Mouse (Mus musculus) left cerebral cortex, adult 9 months (tissue): ENCODE results near the gene Tcf21.

Experiments
- DNase-seq, 2 experiments: peaks; one replicate each; pipeline ENCODE4 v3.0.0; 2022; ENCODE audit warnings: low spot score in 2 of 2

The Tcf21 gene

GRCm38 (mm10) chr10:22819871-22820590, at the start of gene Tcf21:
Tcf21 (minus strand) TSS chr10:22820174.
- no peak for DNase-seq

GRCm38 (mm10) chr10:22868386-22868918, 48.5 kb upstream of the Tcf21 start:
- no peak for DNase-seq

- DNase-seq, result no peak
These were observed 47.2 kb upstream of the Tcf21 start for GRCm38 (mm10) chr10:22867210-22867609.

DNA sequence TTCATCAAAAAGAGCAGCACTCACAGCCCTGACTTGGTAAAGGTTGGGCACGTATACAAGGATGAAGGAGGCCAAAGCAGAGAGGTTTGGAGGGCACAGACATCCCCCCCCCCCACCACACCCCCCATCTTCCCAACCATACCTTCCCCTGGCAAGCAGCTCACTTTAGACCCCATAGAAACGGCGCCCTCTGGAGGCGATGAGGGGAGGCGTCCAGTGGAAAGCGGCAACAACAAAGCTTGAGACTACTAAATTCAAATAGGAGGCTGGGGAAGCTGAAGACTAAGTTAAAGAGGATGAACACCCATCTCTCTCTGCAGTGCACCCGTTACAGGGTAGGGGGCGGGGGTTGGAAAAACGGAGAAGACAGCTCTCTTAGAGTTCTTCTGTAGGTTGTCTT, 38.1 kb upstream of the Tcf21 start:
- DNase-seq, result no peak

DNA sequence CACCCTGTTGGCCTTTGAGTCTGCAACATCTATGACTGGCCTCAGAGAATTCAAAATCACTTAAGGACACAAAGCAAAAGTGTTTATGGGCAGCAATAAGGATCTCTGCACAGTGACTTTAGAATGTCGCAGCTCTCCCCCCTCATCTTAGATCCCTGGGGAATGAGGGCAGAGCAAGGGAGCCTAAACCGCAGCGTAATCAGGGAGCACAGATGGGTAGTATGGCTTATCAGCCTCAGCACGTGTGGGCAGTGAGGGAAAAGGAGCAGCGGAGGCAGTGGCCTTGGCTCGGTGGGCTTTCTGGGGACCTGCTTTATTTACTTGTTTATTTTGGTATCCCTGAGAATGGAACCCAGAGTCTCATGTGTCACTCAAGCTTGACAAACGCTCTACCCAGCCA, 34.4 kb upstream of the Tcf21 start:
- DNase-seq, result no peak

- no peak for DNase-seq
These were observed 25.4 kb upstream of the Tcf21 start for GRCm38 (mm10) chr10:22845351-22845750.

DNA sequence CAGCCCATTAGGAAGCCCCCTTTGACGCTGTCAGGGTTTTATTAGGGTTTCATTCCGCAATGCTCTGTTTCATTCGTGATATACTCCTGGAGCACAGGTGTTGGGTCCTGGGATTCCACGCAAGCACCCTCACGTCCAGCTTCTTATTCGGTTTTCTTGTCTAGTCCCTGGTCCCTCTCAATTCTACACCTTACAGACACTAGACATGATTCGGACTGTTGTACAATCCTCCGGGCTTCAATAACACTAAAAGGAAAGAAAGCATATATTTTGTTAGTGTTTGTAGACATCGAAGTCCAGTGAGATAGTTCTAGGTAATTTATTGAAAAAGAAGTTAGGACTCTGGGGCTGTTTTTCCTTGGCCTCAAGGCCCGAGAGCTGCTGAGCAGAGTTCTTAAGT, 24.8 kb upstream of the Tcf21 start:
- DNase-seq, result no peak

DNA sequence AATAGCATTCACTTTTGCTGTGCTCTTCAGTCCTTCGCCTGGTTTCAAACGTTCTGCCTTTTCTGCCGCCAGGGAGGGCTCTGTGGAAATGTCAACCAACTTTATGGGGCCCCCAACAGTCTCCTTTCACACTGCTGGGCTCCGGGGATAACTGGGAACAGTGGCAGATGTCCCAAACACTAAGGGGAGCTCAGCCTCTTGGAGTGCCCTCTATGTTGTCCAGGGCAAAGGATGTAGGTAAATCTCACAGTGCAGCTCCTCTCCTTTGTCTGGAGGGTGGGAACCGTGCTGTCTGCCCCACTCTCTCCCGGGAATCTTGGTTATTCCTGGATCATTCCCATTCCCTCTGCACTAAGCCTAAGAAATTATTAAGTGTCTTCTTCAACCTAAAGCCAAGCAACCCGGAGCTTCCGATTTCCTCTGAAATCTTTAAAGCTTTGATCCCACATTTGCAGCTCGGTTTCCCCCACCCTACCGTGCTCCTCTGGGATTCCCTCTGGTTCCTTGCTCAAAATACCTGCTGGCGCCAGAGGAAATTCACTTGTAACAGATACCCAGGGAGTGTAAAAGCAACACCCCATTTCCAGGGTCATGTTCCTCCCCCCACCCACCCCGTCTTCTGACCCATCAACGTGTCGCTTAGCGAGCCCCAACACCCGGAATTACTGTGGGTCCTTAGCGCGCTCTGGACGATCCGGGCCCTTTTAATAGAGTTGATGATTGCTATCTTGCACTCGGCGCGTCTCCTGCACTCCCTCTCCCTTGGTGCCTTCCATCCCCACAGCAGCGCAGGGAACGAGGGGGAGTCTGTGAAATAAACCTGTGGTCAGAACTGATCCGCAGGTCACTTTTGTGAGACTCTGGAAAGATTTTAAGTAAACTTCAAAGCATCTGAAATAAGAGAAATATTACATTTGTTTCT, 23.7 kb upstream of the Tcf21 start:
- no peak for DNase-seq

GRCm38 (mm10) chr10:22842781-22843439, 22.9 kb upstream of the Tcf21 start:
- no peak for DNase-seq

GRCm38 (mm10) chr10:22842113-22842512, 22.1 kb upstream of the Tcf21 start:
- no peak for DNase-seq

DNA sequence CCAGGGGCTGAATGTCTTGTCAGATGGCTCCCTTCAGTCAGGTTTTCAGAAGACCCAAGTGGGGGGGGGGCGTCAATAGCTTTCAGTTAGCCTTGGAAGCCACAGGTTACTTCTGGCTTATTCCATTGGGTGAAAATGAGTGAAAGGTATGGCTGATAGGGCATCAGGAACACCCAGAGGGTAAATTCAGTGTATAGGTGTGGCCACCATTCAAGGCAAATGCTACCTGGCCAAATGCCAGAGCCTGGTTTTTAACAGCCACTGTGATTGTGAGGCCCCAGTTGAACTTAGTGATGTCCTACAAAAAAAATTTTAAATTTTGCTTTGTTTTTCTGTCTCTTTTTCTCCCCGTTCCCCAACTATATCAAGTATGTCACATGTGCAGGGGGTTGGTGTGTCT, 6.3 kb upstream of the Tcf21 start:
- no peak for DNase-seq

- no peak for DNase-seq
These were observed 2.9 kb upstream of the Tcf21 start for GRCm38 (mm10) chr10:22822896-22823295.

DNA sequence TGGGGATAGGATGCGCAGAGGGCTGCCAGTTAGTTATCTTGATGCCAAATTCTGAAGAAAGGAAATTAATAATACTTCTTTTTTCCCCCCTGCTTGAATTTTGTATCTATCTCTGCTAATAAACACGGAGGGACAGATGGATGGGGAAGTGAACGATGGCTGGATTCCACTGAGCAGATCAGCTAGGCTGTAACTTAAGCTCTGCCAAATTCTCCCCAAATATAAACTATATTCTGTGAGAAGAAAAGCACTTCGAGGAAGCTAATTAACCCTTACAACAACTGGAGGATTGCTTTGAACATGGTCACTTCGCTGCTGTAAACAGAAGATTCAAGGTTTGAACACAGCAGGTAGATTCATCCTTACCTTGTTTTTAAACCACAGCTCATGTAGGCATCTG, 2.5 kb upstream of the Tcf21 start:
- no peak for DNase-seq

GRCm38 (mm10) chr10:22821709-22822108, 1.7 kb upstream of the Tcf21 start:
- DNase-seq, result no peak

- DNase-seq, result no peak
These were observed 1.3 kb upstream of the Tcf21 start for GRCm38 (mm10) chr10:22821267-22821666.

DNA sequence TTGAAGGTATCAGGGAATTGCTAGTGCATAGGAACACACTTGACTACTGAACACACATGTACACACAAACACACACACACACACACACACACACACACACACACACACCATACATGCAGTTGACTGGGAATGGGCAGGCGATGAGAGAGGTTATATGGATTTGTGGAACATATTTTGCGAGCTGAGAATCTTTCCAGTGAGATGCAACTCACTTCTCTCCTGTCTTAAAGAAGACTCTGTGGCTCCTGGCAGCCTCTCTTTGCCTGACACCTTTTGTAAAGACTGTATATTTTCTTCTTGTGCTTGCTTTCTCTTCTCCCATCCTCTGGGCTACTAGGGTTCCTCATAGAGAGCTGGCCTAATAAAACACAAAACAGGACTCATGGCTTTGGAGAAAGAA, 867 bp upstream of the Tcf21 start:
- DNase-seq, result no peak

DNA sequence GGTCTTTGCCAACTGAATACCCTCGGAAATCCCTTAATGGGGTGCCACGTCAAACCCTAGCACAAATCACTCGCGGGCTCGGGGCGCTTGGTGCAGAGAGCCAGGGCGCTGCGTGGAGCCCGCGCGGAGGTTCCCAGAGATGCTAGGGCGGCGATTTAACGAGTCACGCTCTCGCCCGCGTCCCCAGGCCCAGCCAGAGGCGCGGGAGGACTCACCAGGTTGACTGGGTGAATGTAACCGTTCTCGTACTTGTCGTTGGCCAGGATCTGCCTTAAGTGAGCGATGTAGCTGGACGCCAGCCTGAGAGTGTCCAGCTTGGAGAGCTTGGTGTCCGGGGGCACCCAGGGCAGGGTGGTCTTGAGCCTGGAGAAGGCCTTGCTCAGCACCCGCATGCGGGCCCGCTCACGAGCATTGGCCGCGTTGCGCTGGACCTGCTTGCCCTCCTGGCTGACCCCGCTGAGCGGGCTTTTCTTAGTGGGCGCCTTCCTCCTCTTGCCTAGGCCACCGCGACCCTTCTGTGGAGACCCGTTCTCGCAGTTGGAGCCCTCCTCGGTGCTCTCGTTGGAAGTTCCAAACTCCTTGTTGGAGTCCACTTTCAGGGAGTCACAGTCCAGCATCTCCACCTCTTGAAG, 619 bp downstream of the Tcf21 start:
- no peak for DNase-seq

DNA sequence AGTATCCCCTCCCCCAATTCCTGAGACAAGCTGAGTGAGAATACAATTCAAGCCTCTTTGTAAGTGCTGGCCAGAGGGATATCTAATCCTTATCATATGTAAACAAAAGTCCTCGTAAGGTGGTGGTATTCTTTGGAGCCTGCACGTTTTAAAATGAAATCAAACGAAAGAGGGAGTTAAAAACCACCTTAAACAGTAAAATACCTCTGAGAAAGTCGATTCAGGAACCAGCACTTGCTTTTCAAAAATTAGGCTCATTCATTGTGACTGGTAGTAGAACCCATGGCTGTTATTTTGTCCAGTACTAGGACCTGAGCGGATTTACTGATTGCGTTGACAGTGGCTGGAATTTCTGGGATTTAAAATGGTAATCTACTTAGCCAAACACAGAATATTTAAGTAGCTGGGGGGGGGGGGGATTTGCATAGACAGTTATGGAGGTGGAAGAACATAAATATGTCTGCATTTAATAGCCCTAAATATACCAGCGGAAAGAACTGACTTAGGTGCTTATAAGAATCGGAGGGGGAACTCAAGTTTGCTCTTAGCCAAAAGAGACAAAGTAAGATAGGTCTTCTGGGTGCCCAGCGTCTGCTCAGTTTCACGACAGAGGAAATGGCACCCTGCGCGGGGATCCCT, 1.3 kb downstream of the Tcf21 start:
- no peak for DNase-seq

GRCm38 (mm10) chr10:22817976-22818375, 2.0 kb downstream of the Tcf21 start:
- no peak for DNase-seq

DNA sequence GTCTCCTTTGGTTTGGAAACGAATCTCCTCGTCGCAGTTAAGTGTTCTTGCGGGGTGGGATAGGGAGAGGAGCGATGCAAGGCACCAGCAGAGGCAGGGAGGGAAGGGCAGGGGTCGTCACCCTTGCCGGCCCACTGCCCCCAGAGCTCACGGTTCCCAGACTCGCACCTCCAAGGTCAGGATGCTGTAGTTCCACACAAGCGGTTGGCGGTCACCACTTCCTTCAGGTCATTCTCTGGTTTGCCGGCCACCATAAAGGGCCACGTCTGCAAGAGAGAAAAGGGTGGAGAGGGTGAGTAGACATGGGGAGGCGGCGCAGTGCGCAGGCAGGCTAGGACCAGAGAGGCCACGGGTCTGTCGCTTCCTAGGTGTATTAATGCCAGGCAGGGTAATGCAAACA, 2.4 kb downstream of the Tcf21 start:
- DNase-seq, result no peak

DNA sequence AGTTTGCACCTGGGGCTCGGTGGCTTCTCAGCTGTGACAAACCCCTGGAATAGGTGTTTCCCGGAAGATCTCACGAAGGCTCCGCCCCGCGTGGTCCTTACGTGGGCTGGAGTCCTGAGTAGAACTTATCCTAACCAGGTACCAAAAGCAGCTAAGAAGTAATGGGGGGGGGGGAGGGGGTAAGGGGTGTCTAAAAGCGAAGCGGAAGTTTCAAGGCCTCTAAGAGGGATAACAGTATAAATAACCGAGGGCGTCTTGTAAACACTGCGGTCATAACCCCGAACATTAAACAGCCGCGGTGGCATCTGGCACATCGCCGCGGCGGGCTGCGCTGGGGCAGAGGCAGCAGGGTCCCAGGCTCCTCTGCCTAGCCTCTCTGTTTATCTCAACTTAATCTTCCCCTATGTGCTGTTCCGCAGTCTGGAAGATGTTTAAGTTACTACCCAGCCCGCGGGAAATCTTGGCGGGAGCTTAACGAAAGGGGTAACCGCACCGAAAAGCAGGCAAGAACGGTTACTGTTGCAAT, 3.7 kb downstream of the Tcf21 start:
- no peak for DNase-seq
